ENCODE assay signal across 28 mouse cellular contexts in the genomic region with DNA sequence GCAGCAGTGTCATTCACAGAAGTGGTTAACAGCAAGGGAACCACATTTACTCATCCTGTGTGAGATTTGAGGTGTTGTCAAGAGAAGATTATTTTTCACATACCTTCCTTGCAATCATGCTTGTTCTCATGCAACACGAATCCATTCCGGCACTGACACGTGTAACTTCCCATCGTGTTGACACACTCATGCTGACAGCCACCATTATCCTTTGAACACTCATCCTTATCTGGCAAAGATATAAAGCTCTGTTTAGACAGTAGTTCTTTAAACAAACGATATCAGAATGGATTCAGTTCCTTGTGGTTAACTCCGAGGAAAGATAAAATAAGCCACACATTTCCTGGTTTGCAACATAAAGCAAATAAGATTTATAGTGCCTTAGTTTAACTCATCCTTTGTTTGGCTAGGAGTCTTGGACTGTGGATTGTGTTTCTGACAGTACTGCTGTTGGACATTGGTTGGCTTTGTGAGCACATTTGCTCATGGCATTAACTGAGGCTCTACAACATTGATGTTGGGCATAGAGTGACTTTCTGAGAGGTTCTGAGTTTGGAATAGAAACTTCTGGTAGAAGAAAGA.
A peak's percentile ranks its signal among the peaks of the same experiment; 100 is the strongest.
DNase-seq lines count a peak whose midpoint lies in the region; ATAC-seq and TF ChIP-seq lines count a peak whose summit lies in the region.
"Had no signal": no experiment of that assay in that cellular context is flagged by ENCODE, and none has a peak within 500 bp of the region (broad histone marks: within the 10 kb centered on the region; RNA-seq: fewer than 3 reads in every experiment).

No protein-coding gene starts in this region.

- WGBS in lung, postnatal 0 days: 11% methylated on average over 6 of the region's 6 CpGs
- WGBS in intestine, embryonic 15.5 days: 18% methylated on average over 6 of the region's 6 CpGs
- WGBS in stomach, postnatal 0 days: 18% methylated on average over 6 of the region's 6 CpGs

- H3K4me3 ChIP-seq in lung, postnatal 0 days (ENCODE audit: low read depth, low read length): no peak overlapping the region
- H3K4me3 ChIP-seq in intestine, embryonic 15.5 days (replicated peaks): no peak overlapping the region
- no peak overlapping the region for H3K4me3 ChIP-seq in stomach, postnatal 0 days (ENCODE audit: low read depth, low read length)
- H3K4me3 ChIP-seq: embryonic facial prominence, embryonic 10.5 days; embryonic facial prominence, embryonic 13.5 days; erythroblast, embryonic 14.5 days; forebrain, embryonic 12.5 days; forebrain, embryonic 15.5 days; heart, embryonic 12.5 days; heart, embryonic 15.5 days; hindbrain, embryonic 10.5 days; hindbrain, embryonic 13.5 days had no signal

- TF ChIP-seq CTCF in lung, postnatal 0 days (IDR thresholded peaks at IDR 0.05): no peak
- no peak for TF ChIP-seq CTCF in Patski (IDR thresholded peaks at IDR 0.05)
- TF ChIP-seq CTCF in stomach, postnatal 0 days (IDR thresholded peaks at IDR 0.05; ENCODE audit: low read depth): no peak

- H3K9me3 ChIP-seq in lung, postnatal 0 days (ENCODE audit: low read length): no peaks in the 10 kb centered on the region
- H3K9me3 ChIP-seq in intestine, embryonic 15.5 days: no peaks in the 10 kb centered on the region
- H3K9me3 ChIP-seq in stomach, postnatal 0 days (ENCODE audit: control insufficient read depth, low read length): no peaks in the 10 kb centered on the region
- H3K9me3 ChIP-seq: embryonic facial prominence, embryonic 10.5 days; embryonic facial prominence, embryonic 13.5 days; forebrain, embryonic 12.5 days; forebrain, embryonic 15.5 days; heart, embryonic 12.5 days; heart, embryonic 15.5 days; hindbrain, embryonic 10.5 days; hindbrain, embryonic 13.5 days had no signal

- H3K27ac ChIP-seq in lung, postnatal 0 days (ENCODE audit: low read length): no peak overlapping the region
- no peak overlapping the region for H3K27ac ChIP-seq in intestine, embryonic 15.5 days
- no peak overlapping the region for H3K27ac ChIP-seq in stomach, postnatal 0 days (replicated peaks)
- H3K27ac ChIP-seq: embryonic facial prominence, embryonic 10.5 days; embryonic facial prominence, embryonic 13.5 days; forebrain, embryonic 12.5 days; forebrain, embryonic 15.5 days; heart, embryonic 15.5 days; hindbrain, embryonic 10.5 days; hindbrain, embryonic 13.5 days had no signal

- H3K4me1 ChIP-seq in lung, postnatal 0 days (ENCODE audit: insufficient read depth, low read depth, low read length): no peaks in the 10 kb centered on the region
- H3K4me1 ChIP-seq in intestine, embryonic 15.5 days (replicated peaks): no peaks in the 10 kb centered on the region
- H3K4me1 ChIP-seq in stomach, postnatal 0 days (replicated peaks; ENCODE audit: control insufficient read depth, insufficient read depth): no peaks in the 10 kb centered on the region
- H3K4me1 ChIP-seq: embryonic facial prominence, embryonic 10.5 days; embryonic facial prominence, embryonic 13.5 days; forebrain, embryonic 12.5 days; forebrain, embryonic 15.5 days; heart, embryonic 15.5 days; hindbrain, embryonic 10.5 days; hindbrain, embryonic 13.5 days had no signal

- H3K36me3 ChIP-seq in lung, postnatal 0 days (ENCODE audit: insufficient read depth, low read length): no peaks in the 10 kb centered on the region
- H3K36me3 ChIP-seq in intestine, embryonic 15.5 days: no peaks in the 10 kb centered on the region
- H3K36me3 ChIP-seq in stomach, postnatal 0 days (ENCODE audit: control insufficient read depth, insufficient read depth, low read length): no peaks in the 10 kb centered on the region
- H3K36me3 ChIP-seq: embryonic facial prominence, embryonic 10.5 days; embryonic facial prominence, embryonic 13.5 days; forebrain, embryonic 12.5 days; forebrain, embryonic 15.5 days; heart, embryonic 12.5 days; heart, embryonic 15.5 days; hindbrain, embryonic 10.5 days; hindbrain, embryonic 13.5 days had no signal

- POLR2A ChIA-PET in Patski (lab: Charles Lee): no interaction called here

- ATAC-seq in lung, postnatal 0 days: no peak
- ATAC-seq in Patski: peak; percentile 8
- peak; percentile 94 for ATAC-seq in intestine, embryonic 15.5 days
- ATAC-seq in stomach, postnatal 0 days (ENCODE audit: low FRiP score, low TSS enrichment): peak; percentile 74
- ATAC-seq in megakaryocyte progenitor cell, adult 5-6 weeks (replicated peaks; ENCODE audit: poor library complexity): no peak
- ATAC-seq: forebrain, embryonic 15.5 days; hindbrain, embryonic 16.5 days had no signal

- H3K9ac ChIP-seq in lung, postnatal 0 days (replicated peaks; ENCODE audit: low read depth): no peak overlapping the region
- H3K9ac ChIP-seq in intestine, embryonic 15.5 days: no peak overlapping the region
- H3K9ac ChIP-seq in stomach, postnatal 0 days (ENCODE audit: low read length): no peak overlapping the region
- H3K9ac ChIP-seq: embryonic facial prominence, embryonic 13.5 days; forebrain, embryonic 12.5 days; forebrain, embryonic 15.5 days; heart, embryonic 12.5 days; heart, embryonic 15.5 days; hindbrain, embryonic 13.5 days had no signal

- H3K4me2 ChIP-seq in lung, postnatal 0 days (replicated peaks; ENCODE audit: low read depth, low read length): no peak overlapping the region
- no peak overlapping the region for H3K4me2 ChIP-seq in intestine, embryonic 15.5 days (replicated peaks)
- no peak overlapping the region for H3K4me2 ChIP-seq in stomach, postnatal 0 days (replicated peaks; ENCODE audit: low read depth)
- H3K4me2 ChIP-seq: embryonic facial prominence, embryonic 13.5 days; forebrain, embryonic 12.5 days; forebrain, embryonic 15.5 days; heart, embryonic 12.5 days; heart, embryonic 15.5 days; hindbrain, embryonic 13.5 days had no signal

- CTCF ChIA-PET in Patski (lab: Charles Lee): no interaction called here

- in situ Hi-C loops in Patski (cut with MboI; ENCODE audit: low pct_unique_long_range_greater_than_20kb): no loop called here

- DNase-seq in lung, postnatal 0 days (ENCODE audit: low spot score): peak; percentile 6
- DNase-seq in lung, postnatal 14 days: no peak
- DNase-seq in Patski (ENCODE audit: low read depth, low spot score): no peak
- no peak for DNase-seq in stomach, postnatal 0 days (ENCODE audit: low spot score)
- no peak for DNase-seq in gastrocnemius, adult 18-20 months (ENCODE audit: low spot score)
- DNase-seq: adrenal gland, adult 2 months; adrenal gland, postnatal 14 days; cerebellum, adult 11 months; cerebellum, adult 8-10 months; cerebellum, postnatal 10 days; cerebellum, postnatal 36 days; embryo, embryonic 11 days; gastrocnemius, postnatal 10 days; heart, adult 18-20 months; heart, postnatal 10 days; heart, postnatal 36 days had no signal

- H3K27me3 ChIP-seq in lung, postnatal 0 days (replicated peaks; ENCODE audit: insufficient read depth, low read length): no peaks in the 10 kb centered on the region
- H3K27me3 ChIP-seq in Patski: peaks cover 4% of the 10 kb centered on the region
- no peaks in the 10 kb centered on the region for H3K27me3 ChIP-seq in intestine, embryonic 15.5 days (replicated peaks)
- no peaks in the 10 kb centered on the region for H3K27me3 ChIP-seq in stomach, postnatal 0 days (ENCODE audit: control insufficient read depth, insufficient read depth, low read length)
- H3K27me3 ChIP-seq: embryonic facial prominence, embryonic 13.5 days; forebrain, embryonic 12.5 days; forebrain, embryonic 15.5 days; heart, embryonic 15.5 days; hindbrain, embryonic 13.5 days had no signal

- TF ChIP-seq EP300 in lung, postnatal 0 days (IDR thresholded peaks at IDR 0.05): 0 out of 2 replicates have a peak, but pooled peaks have one; percentile 43
- TF ChIP-seq EP300 in stomach, postnatal 0 days (optimal IDR thresholded peaks at IDR 0.05): no peak

Comparison
In these comparisons a context has a peak if more than half of its experiments do, and no peak if none do; other contexts are left out.
1. ATAC-seq: peak in Patski (single experiment), intestine, embryonic 15.5 days (single experiment) and stomach, postnatal 0 days (single experiment); none in lung, postnatal 0 days (single experiment) and megakaryocyte progenitor cell, adult 5-6 weeks (single experiment).